Mouse (Mus musculus): Measurements from ENCODE around the gene Bcl10. TPM values are rescaled to one million over a fixed set of nuclear protein-coding genes. Genes with fewer than 3 reads are reported as not detected.
"Not testable (repeated sequence)": the region's sequence is repeated elsewhere in the genome, so short reads cannot be mapped to it uniquely, and the experiment has no call there.

Bcl10 gene
- polyA plus RNA-seq, 1 experiment: 45.4 TPM

DNA sequence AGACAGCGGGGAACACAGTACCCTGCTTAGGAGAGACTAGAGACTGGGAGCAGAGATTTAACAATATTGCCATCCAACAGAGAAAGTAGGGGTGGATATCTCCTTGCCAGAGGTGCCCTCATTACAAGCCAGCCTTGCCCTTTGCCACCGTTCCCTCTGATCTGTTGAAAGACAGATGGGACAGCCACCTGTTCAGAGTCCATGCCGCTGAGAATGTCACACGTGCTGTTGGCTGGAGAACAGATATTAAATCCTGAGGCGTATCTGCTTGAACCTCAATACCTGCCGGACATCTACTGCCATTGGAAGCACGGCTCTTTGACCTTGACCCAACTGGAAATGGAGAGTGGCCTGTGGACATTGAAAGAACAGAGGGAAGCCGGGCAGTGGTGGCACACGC, 16.0 kb upstream of the Bcl10 start:
- H3K4me3 ChIP-seq (ENCODE audit: insufficient read depth, low read length): no peak overlapping the region
- TF ChIP-seq POLR2A (IDR thresholded peaks at IDR 0.05; ENCODE audit: low read depth, low read length) (no peak), CTCF (IDR thresholded peaks at IDR 0.05; ENCODE audit: borderline replicate concordance, insufficient read depth, low read length) (no peak)
- H3K27ac ChIP-seq (ENCODE audit: insufficient read depth, low read length): no peak overlapping the region
- H3K4me1 ChIP-seq (ENCODE audit: control insufficient read depth, insufficient read depth, low read length): no peaks in the 10 kb centered on the region; the same call in 1 of the 2 replicates

DNA sequence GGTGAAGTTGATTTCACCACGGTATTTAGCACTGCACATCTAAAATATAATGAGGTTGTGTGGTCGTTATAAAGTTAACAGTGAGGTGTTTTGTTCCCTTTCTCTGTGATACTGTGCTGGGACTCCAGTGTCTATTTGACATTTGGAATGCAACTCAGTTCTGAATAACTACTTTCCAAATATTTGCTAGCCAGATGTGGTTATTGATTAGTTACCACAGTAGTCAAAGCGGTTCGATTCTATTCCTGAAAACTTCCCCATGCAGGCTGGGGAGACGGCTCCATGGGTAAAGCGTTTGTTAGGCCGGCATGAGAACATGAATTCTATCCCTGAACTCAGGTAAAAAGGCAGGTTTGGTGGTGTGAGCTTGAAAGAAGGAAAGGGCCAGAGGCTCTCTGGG, 10.1 kb upstream of the Bcl10 start:
- H3K4me1 ChIP-seq (ENCODE audit: control insufficient read depth, insufficient read depth, low read length): no peaks in the 10 kb centered on the region
- TF ChIP-seq POLR2A (IDR thresholded peaks at IDR 0.05; ENCODE audit: low read depth, low read length) (no peak), CTCF (IDR thresholded peaks at IDR 0.05; ENCODE audit: borderline replicate concordance, insufficient read depth, low read length) (no peak)
- H3K27ac ChIP-seq (ENCODE audit: insufficient read depth, low read length): no peak overlapping the region
- H3K4me3 ChIP-seq (ENCODE audit: insufficient read depth, low read length): no peak overlapping the region

DNA sequence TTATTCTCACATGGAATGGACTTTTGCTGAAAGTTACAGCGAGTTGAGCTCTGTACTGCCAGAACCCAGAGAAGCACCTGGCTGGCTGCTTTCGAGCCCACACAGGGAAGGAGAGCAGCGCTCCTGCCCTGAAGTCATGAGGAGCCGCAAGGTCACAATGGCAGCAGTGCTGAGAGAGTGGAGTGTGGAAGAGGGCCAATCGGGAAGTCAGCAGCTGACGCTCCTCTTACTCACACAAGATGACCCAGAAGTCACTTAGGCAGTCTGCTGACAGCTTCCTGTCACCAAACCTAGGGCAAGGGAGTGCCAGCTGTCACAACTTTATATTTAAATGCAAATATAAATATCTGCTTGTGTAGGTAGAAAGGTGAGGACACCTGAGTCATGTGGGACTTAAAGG, 9.3 kb upstream of the Bcl10 start:
- no peak for TF ChIP-seq CTCF (IDR thresholded peaks at IDR 0.05; ENCODE audit: borderline replicate concordance, insufficient read depth, low read length)
- TF ChIP-seq POLR2A (IDR thresholded peaks at IDR 0.05; ENCODE audit: low read depth, low read length): no peak
- Histone ChIP-seq H3K27ac (ENCODE audit: insufficient read depth, low read length) (no peak overlapping the region), H3K4me3 (ENCODE audit: insufficient read depth, low read length) (no peak overlapping the region), H3K4me1 (ENCODE audit: control insufficient read depth, insufficient read depth, low read length) (no peaks in the 10 kb centered on the region)

DNA sequence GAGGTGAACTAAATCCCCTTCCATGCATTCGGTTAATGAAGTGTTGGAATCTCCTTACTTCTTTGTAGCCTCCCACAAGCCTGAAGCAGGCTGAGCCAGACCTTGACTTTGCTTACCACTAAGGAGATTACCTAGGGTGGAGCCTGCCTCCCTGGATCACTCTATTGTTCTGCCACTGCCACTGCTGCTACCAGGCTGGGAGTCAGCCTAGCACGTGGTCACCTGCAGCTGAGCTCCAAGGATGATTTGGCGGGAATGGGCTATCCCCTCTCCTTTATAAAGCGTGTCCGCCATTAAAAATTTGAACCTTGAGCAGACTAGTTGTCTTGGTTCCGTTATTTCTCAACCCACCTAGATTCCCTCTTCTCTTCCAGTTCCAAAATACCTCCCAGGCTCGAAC, 8.7 kb upstream of the Bcl10 start:
- not testable (repeated sequence) for H3K4me1 ChIP-seq (ENCODE audit: control insufficient read depth, insufficient read depth, low read length); H3K27ac ChIP-seq (ENCODE audit: insufficient read depth, low read length); H3K4me3 ChIP-seq (ENCODE audit: insufficient read depth, low read length)

DNA sequence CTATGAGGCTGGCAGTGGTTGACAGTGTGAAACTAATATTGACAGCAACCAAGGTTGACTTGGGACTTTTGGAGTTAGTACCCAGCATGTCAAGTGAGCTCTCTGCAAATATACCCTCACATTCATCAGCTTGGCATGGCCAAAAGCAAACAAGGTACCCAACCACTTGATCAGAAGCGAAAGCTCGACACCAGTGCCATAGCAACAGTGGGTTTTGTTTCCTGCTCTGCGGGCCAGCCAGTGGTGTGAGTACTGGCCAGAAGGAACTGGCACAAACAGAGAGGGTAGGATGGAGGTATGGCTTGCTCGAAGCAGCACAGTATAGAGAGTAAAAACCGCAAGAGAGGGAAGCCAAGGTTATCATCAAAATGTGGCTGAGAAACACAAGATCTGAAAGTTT, 6.2 kb upstream of the Bcl10 start:
- H3K4me3 ChIP-seq (ENCODE audit: insufficient read depth, low read length): no peak overlapping the region
- TF ChIP-seq POLR2A (IDR thresholded peaks at IDR 0.05; ENCODE audit: low read depth, low read length) (no peak), CTCF (IDR thresholded peaks at IDR 0.05; ENCODE audit: borderline replicate concordance, insufficient read depth, low read length) (no peak)
- H3K4me1 ChIP-seq (ENCODE audit: control insufficient read depth, insufficient read depth, low read length): no peaks in the 10 kb centered on the region
- no peak overlapping the region for H3K27ac ChIP-seq (ENCODE audit: insufficient read depth, low read length)

DNA sequence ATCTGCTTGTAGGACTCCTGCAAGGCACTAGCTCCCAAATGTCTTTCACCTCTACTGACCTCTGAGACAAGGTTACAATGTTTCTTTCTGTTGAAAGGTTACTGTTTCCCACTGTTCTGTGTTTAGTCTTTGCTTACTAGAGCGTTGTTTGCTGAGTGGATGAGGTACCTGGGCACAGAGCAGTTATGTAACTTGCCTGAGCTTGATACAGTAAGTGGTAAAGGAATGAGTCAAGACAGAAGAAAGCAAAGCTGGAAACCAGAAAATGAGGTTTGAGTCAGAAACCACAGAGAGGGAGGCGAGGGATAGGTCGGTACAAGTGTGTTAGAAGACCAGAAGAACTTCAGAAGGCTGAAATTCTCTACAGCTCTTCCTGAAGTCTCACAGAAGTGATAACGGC, 5.8 kb upstream of the Bcl10 start:
- Histone ChIP-seq H3K27ac (ENCODE audit: insufficient read depth, low read length) (no peak overlapping the region), H3K4me1 (ENCODE audit: control insufficient read depth, insufficient read depth, low read length) (no peaks in the 10 kb centered on the region), H3K4me3 (ENCODE audit: insufficient read depth, low read length) (no peak overlapping the region)
- TF ChIP-seq CTCF (IDR thresholded peaks at IDR 0.05; ENCODE audit: borderline replicate concordance, insufficient read depth, low read length): no peak
- no peak for TF ChIP-seq POLR2A (IDR thresholded peaks at IDR 0.05; ENCODE audit: low read depth, low read length)

DNA sequence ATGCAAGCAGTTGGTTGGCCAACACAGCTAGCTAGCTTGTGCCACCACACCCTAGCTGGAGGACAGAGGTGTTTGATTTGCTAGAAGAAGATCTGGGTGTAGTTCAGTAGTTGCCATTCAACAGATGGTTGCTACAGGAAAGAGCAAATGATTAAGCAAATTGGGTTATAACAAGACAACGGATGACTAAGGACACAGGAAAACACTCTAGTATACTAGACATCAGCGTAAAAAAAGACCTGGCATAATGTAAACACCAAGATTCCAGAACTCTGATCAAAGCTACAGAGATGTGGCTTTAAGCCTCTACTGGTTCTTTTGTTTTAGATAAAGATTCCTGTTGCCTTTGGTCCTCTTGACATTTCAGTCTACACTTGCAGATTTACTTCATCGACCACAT, 367 bp downstream of the Bcl10 start:
- peak overlapping the region; percentile 38; the same call in 1 of the 2 replicates for H3K27ac ChIP-seq (ENCODE audit: insufficient read depth, low read length)
- TF ChIP-seq CTCF (IDR thresholded peaks at IDR 0.05; ENCODE audit: borderline replicate concordance, insufficient read depth, low read length) (no peak), POLR2A (IDR thresholded peaks at IDR 0.05; ENCODE audit: low read depth, low read length) (0 out of 2 replicates have a peak, but pooled peaks have one; percentile 11)

DNA sequence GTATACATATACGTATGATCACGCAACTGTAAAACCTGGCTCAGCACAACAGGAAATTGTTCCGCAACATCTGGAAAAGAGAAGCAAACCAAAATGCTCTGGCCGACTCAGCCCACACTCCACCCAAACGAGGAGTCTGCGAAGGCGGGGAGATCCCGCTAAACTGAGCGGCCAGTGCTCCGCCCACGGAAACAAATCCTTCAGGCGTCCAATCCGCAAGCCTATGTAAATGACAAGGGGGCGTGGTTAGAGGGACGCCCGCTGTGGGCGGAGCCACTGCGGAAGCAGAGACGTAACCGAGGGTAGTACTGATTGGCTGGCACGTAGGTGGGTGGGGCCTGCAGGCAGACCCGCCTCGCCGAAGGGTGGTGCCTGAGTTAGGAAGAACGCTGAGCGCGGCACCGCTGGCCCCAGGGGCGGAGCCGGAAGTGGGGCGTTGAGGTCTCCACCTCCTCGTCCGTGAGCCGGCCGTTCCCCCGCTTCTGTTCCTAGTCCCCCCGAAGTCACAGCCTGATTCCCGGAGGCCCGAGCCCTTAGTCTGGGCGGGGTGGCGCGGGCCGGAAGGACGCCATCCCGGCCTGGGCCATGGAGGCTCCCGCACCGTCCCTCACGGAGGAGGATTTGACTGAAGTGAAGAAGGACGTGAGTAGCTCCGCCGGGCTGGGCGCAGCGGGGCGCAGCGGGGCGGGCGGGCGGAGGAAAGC, 1.4 kb downstream of the Bcl10 start:
- Histone ChIP-seq H3K4me3 (ENCODE audit: insufficient read depth, low read length) (peak overlapping the region; percentile 89), H3K27ac (ENCODE audit: insufficient read depth, low read length) (peak overlapping the region; percentile 87), H3K4me1 (ENCODE audit: control insufficient read depth, insufficient read depth, low read length) (peaks cover 10% of the 10 kb centered on the region)
- TF ChIP-seq CTCF (IDR thresholded peaks at IDR 0.05; ENCODE audit: borderline replicate concordance, insufficient read depth, low read length) (no peak), POLR2A (IDR thresholded peaks at IDR 0.05; ENCODE audit: low read depth, low read length) (peak; percentile 90)

More for the DNA sequence above, 367 bp downstream of the Bcl10 start:
- Histone ChIP-seq H3K4me1 (ENCODE audit: control insufficient read depth, insufficient read depth, low read length) (peaks cover 10% of the 10 kb centered on the region), H3K4me3 (ENCODE audit: insufficient read depth, low read length) (no peak overlapping the region)

DNA sequence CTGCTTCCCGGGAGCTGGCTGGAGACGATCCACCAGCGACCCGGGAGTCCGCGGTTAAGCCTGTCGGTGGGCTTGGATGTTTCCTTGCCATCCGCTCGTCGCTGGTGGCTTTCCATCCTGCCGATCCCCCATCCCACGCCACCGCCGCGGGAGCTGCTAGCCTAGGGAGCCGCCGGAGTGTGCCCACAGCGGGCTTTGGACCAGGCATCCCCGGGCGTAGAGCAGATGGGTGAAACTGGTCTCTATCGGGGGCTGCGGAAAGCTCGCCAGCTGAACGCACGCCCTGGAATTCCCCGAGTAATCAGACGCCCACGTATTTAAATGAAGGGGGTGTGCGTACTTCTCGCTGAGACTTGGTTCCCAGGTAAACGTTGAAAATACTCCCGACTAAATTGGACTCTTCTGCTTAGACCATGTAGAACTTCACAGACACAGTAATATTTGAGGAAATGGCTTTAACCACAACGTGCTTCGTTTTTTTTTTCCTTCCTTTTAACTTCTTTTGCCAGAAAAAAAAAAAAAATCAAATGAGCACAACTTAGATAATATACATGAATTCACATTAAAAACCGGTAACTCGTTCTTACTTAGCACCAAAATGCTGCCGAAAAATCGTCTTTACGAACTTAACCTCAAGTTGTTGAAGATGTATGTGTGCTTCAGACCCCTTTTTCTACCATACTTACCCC, 2.2 kb downstream of the Bcl10 start:
- peak overlapping the region; percentile 89 for H3K4me3 ChIP-seq (ENCODE audit: insufficient read depth, low read length)
- peaks cover 10% of the 10 kb centered on the region for H3K4me1 ChIP-seq (ENCODE audit: control insufficient read depth, insufficient read depth, low read length)
- H3K27ac ChIP-seq (ENCODE audit: insufficient read depth, low read length): peak overlapping the region; percentile 68
- TF ChIP-seq POLR2A (IDR thresholded peaks at IDR 0.05; ENCODE audit: low read depth, low read length) (0 out of 2 replicates have a peak, but pooled peaks have one; percentile 18), CTCF (IDR thresholded peaks at IDR 0.05; ENCODE audit: borderline replicate concordance, insufficient read depth, low read length) (no peak)

DNA sequence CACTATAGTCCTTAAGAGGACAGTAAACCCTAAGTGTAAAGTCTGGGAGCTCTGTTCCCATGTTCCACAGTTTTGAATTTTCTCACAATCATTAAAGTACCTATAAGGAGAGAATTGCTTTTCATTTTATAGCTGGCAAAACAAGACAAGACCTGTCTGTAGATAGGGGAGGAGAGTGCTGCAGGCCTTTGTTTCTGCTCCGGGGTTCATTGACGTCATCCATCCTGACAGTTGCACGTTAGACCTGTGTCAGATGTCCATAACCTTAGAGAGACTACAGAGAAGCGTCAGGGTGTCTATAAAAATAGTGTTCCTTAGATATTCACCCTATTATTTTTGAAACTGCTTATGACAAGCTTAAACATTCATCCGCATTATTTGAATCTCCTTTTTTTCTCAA, 2.9 kb downstream of the Bcl10 start:
- TF ChIP-seq CTCF (IDR thresholded peaks at IDR 0.05; ENCODE audit: borderline replicate concordance, insufficient read depth, low read length) (no peak), POLR2A (IDR thresholded peaks at IDR 0.05; ENCODE audit: low read depth, low read length) (no peak)
- H3K4me3 ChIP-seq (ENCODE audit: insufficient read depth, low read length): peak overlapping the region; percentile 89
- H3K4me1 ChIP-seq (ENCODE audit: control insufficient read depth, insufficient read depth, low read length): peaks cover 10% of the 10 kb centered on the region
- no peak overlapping the region for H3K27ac ChIP-seq (ENCODE audit: insufficient read depth, low read length)
